Mouse (Mus musculus): ENCODE measurements around the gene Ifitm7.
"Not testable (repeated sequence)": the region's sequence is repeated elsewhere in the genome, so short reads cannot be mapped to it uniquely, and the experiment has no call there.

Gene Ifitm7

GRCm38 (mm10) chr16:13986574-13987478 is at the start of gene Ifitm7, which contains the start of gene 2900011O08Rik:
Ifitm7 (minus strand) TSS chr16:13986888.
2900011O08Rik (plus strand) TSS chr16:13986604.
- DNase-seq: peak; percentile 67

GRCm38 (mm10) chr16:14033076-14033475 is 46.4 kb upstream of the Ifitm7 start:
- no peak for DNase-seq

GRCm38 (mm10) chr16:14030650-14031049 is 44.0 kb upstream of the Ifitm7 start:
- DNase-seq: no peak

GRCm38 (mm10) chr16:14029851-14030250 is 43.2 kb upstream of the Ifitm7 start:
- DNase-seq: no peak

GRCm38 (mm10) chr16:14029072-14029471 is 42.4 kb upstream of the Ifitm7 start:
- no peak for DNase-seq

- no peak for DNase-seq
These were observed 38.7 kb upstream of the Ifitm7 start for GRCm38 (mm10) chr16:14025091-14025990.

GRCm38 (mm10) chr16:14021166-14021822 is 34.6 kb upstream of the Ifitm7 start:
- DNase-seq: no peak

GRCm38 (mm10) chr16:14017306-14017705 is 30.6 kb upstream of the Ifitm7 start:
- DNase-seq: no peak

- no peak for DNase-seq
These were observed 23.3 kb upstream of the Ifitm7 start for GRCm38 (mm10) chr16:14009966-14010365.

GRCm38 (mm10) chr16:14008708-14009107 is 22.0 kb upstream of the Ifitm7 start:
- no peak for DNase-seq

GRCm38 (mm10) chr16:14008081-14008480 is 21.4 kb upstream of the Ifitm7 start:
- DNase-seq: no peak

GRCm38 (mm10) chr16:14005266-14005665 is 18.6 kb upstream of the Ifitm7 start:
- no peak for DNase-seq

- no peak for DNase-seq
These were observed 18.0 kb upstream of the Ifitm7 start for GRCm38 (mm10) chr16:14004726-14005125.

GRCm38 (mm10) chr16:14004170-14004569 is 17.5 kb upstream of the Ifitm7 start:
- DNase-seq: no peak

GRCm38 (mm10) chr16:14003386-14004130 is 16.9 kb upstream of the Ifitm7 start:
- DNase-seq: no peak

GRCm38 (mm10) chr16:13994502-13994901 is 7.8 kb upstream of the Ifitm7 start:
- no peak for DNase-seq

GRCm38 (mm10) chr16:13994076-13994475 is 7.4 kb upstream of the Ifitm7 start:
- DNase-seq: no peak

- DNase-seq: no peak
These were observed 6.0 kb upstream of the Ifitm7 start for GRCm38 (mm10) chr16:13992518-13993248.

- no peak for DNase-seq
These were observed 503 bp downstream of the Ifitm7 start for GRCm38 (mm10) chr16:13986197-13986573.

- no peak for DNase-seq
These were observed 3.5 kb downstream of the Ifitm7 start for GRCm38 (mm10) chr16:13983161-13983560.

GRCm38 (mm10) chr16:13981726-13982125 is 5.0 kb downstream of the Ifitm7 start:
- not testable (repeated sequence) for DNase-seq
